Mouse (Mus musculus) natural killer cell, adult 2 months (primary cell): ENCODE measurements around the gene Id3.
"Not testable (repeated sequence)": the region's sequence is repeated elsewhere in the genome, so short reads cannot be mapped to it uniquely, and the experiment has no call there.

ENCODE experiments used
- DNase-seq, 2 experiments: peaks; one replicate each; pipeline ENCODE4 v3.0.0; 2022; ENCODE audit warnings: low spot score in 2 of 2

Gene Id3

DNA sequence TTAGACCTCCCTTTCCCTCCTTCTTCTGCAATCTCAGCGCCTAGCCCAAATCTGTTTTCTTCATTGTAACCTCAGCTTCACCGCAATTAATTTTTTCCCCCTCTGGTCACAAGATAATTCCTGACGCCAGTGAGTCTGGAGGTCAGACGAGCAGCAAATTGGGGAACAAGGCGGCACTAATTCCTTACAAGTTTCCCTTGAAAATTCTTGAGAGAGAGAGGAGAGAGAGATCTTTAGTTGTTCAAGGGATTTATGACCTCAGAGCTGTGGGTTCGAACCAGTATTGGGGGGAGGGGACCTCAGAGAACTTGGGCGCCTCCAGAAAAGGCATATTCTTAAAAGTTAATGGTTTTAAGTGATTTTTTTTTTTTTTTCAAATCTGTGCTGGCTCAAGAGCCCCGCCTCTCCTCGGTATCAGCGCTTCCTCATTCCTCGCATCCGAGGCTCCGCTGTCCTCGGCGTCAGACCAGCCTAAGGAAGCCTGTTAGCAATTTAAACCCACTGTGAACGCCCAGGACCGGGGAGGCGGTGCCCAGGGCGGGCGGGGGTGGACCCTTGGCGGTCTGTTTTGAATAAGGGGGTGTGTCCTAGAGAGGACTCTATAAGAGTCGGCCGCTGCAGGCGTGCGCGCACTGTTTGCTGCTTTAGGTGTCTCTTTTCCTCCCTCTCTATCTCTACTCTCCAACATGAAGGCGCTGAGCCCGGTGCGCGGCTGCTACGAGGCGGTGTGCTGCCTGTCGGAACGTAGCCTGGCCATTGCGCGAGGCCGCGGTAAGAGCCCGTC, at the start of gene Id3:
Gene Id3 (plus strand): TSS at position 305 of the 784 bp plus-strand sequence.
- DNase-seq, result peak; percentile 69 to 93

DNA sequence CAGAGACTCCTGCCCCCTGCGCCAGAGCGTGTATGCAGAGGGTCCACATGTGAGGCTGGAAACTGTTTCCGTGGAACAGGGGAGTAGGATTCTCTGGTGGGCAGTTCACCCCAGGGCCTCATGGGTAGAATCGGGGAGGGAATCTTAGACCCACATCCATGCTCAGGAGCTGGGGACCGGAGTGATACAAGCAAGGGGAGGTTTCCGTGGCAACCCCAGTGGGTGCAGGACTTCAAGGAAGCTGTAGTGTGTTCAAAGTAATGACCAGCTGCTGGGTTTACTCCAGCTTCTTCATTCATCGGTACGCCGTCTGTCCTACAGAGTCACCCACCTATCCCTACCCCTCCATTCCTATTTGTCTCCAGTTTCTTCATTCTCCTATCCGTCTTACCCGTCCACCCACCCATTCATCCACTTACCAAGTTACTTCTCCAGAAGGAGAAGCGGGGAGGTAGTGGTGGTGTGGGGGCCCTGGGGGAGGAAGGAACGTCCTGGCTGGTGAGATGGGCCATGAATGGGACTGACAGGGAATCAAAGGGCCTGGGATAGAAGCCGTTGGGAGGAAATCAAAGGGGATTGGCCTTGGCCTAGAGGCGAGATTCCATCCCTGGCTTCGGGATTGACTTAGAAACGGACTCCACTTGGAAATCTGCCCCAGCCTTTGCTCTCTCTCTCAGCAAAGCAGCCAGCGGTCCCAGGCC, 48.6 kb upstream of the Id3 start:
- DNase-seq, result no peak

DNA sequence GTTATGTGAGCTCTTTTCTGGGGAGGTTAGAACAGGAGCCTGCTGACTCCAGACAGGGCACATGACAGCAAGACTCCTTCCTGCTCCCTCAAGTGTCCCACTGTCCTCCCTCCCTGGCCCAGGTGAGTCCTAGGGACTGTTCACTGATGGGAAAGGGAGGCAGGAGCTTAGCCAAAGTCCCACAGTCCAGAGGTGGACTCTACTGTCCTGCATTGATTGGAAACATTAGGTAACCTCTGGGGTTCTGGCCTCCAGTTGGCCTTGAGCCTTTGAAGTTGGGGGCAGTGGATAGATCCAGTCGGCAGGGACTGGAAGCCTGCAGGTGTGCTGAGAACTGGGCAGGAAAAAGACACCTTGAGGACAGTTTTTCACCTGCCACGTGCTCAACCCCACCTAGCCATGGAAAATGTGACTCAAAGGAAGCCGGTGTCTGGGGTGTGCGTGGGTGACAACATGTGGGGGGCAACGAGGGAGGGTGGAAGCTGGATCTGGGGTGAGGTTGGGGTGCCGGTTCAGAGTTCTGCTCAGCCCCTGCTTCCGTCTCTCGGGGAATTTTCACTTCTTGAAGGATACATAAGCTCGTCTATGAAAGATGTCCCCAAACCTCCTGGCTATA, 47.7 kb upstream of the Id3 start:
- peak in 1 of 2 experiments; percentile 23 for DNase-seq

DNA sequence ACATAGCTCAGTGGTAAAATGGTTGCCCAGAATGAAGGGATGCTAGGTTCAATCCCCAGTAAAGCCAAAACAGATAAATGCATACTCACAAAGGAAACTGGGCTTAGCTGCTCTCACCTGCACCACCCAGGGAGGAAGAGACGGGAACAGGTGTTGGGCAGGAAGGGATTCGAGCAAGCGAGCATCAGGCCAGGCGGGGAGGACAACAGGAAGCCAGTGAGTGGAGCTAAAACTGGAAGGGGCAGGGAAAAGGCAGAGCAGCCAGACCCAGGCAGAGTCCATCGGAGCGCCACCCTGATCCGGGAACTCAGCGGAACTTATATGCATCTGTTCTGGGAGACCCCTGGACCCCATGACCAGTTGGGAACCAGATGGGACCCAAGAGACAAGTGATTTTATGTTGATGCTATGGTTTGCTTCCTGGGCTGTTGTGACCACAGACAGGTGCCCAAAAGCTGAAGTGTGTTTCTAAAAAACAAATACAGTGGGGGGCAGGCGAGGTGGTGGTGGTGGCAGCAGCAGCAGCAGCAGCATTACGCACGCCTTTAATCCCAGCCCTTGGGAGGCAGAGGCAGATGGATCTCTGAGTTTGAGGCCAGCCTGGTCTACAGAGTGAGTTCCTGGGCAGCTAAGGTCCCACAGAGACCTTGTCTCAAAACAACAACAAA, 46.7 kb upstream of the Id3 start:
- no peak for DNase-seq

DNA sequence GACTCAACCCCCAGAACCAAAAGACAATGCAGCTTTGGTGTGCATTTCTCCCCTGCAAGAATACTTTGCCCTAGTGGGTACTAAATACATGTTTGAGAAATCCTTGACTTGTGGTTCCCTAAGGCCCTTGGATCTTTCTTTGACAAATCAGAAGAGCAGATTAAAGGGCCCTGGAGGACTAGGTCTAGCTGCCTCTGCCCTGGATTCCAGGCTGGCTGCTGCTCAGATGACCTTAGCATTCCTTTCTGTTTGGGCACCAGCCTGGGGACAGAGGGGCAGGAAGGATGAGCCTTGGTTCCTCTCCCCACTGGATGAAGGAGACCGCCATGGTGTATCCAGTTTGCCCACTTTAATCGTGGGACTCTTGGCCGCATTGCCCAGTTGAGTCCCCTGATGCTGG, 44.9 kb upstream of the Id3 start:
- DNase-seq, result no peak

DNA sequence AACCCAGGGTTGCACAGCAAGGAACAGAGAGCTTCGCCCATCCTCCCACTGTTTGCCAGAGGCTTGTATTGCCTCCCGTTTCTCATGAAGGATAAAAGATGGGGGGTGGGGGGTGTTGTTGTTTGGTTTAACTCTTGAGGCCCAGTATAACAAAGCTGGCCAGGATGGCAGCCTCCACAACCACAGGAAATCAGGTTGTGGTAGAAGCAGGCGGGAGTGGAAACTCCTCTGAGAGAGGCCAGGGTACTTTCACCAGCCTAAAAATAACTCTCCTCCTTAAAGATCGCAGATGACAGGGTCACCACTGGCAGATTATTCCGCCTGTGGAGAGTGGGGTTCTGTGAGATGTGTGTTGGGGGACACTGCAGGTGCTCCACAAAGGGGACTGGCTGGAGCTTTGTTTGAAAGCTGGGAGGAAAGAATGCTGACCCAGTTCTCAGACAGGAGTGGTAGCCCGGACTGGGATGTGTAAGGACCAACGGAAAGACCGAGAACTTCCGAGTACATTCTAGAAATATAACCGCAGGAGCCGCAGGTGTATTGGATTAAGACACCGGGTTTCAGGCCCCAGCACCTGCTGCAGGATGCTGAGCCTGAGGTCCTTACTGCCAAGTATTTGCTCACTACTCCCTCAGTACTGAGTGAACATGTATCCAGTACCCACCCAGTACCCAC, 42.8 kb upstream of the Id3 start:
- peak in 1 of 2 experiments; percentile 24 for DNase-seq

DNA sequence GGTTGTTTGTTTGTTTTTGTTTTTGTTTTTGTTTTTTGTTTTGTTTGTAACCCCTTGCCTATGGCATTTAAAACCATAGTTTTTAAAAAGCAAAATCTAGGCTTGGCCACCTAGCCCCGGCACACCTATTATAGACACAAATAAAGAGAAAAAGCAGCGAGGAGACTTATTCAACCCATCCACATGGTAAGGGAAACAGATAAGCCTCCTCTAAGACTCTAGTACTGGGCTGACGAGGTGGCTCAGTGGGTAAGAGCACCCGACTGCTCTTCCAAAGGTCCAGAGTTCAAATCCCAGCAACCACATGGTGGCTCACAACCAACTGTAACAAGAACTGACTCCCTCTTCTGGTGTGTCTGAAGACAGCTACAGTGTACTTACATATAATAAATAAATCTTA, 41.5 kb upstream of the Id3 start:
- not testable (repeated sequence) for DNase-seq

DNA sequence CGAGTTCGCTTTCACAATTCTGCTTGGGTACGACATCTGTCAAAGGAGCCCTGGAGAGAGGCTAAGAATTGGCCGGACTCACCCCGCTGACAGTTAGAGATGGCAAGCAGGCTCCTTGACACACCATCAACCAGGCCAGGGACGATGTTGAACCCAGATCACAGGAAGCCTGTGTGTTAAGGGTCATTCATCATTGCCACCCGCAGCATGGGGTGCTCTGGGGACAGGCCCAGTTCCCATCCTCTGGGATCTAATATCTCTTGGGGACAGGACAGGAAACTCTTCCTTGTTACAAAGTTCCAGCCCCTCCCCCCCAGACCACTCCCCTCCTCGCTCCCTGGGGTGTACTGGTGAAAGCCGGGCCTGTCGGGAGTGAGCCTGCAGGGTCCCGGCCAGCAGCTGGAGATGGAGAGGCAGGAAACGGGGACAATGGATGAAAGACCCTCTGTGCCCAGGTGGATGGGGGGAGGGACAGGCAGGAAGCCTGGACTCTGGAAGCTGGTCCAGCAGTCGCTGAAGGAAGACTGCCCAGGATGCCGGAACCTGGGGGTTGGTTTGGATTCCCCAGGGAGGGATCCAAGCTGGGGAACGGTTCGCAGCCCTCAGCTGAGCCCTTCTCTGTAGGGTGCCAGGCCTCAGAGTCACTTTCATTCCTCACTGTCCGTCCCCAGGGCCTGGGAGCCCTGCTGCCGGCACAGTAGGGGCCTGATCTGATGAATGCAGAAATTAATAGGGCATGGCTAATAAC, 38.5 kb upstream of the Id3 start:
- no peak for DNase-seq

DNA sequence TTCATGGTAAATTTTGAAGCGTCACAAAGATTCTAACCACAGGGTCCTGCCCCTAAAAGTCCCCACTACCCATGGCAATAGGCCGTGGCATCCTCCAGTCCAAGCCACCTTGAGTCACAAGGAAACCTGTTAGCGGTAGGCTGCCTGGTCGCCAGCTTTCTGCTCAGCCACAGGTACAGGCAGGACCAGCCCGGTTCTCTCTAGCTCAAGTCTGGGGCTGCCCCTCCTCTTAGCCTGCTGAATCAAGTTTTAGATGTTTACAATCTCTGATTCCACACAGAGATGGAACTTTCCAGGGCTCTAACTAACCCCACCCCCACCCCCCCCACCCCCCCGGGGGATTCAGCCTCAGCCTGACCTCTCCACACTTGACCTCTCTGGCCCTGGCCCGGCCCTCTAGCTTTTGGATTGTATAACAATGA, 36.4 kb upstream of the Id3 start:
- DNase-seq, result peak in 1 of 2 experiments; percentile 29

DNA sequence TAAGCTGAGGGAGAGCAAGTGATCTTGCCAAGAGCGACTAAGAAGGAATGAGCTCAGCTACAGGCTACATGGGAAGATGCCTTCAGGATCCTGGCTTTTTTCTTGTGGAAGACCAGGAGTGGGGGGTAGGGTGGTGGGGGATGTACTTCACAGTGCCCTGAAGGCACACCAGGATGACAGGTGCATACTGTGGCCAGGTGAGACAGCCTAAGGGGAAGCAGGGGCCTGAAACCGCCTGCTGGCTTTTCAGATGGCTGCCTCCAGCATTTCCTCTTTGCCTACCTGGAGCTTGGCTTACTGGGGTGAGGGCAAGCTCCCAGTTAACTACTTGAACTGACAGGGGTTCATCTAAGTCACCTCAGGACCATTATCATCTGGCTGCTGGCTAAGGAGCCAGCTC, 34.1 kb upstream of the Id3 start:
- DNase-seq, result no peak

DNA sequence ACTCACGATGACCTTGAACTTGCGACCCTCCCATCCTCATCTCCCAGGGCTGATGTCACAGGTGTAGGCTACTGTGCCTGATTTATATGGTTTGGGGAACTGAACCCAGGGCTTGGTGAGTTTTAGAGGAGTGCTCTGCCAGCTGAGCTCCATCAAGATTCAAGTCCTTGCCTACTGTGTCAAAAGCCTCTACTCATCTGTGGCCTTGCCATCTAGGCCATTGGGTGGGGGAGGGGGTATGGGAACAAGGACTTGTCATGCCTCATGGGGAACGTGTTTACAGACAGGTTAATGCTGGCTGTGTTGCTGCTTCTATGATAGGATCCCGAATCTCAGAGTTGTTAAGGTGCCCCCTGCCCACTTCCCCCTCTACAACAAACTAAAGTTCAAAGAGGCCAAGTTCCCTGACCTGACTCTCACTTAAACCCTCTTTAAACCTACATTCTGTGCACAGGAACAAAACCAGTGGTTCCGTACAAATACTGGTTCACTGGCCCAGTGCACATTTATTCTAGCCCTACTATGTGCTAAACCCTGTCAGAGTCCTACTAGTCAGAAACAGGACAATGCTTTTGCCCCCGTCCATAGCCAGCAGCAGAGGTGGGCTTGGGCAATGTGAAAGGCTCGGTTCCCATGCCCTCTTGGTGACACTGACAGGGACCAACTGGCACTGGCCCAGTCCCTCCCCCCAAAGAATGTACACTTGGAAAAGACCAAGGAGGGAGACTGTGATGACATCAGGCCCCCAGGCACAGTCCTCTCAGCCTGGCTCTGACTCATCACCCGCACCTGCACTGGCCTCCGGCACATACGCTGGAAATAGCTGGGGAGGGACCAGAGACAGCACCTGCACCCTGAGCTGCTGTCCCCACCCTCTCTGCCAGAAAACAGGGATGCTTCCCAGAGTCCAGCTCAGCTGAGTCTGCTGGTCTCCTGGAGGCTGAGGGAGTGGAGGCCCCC, 33.1 kb upstream of the Id3 start:
- no peak for DNase-seq

DNA sequence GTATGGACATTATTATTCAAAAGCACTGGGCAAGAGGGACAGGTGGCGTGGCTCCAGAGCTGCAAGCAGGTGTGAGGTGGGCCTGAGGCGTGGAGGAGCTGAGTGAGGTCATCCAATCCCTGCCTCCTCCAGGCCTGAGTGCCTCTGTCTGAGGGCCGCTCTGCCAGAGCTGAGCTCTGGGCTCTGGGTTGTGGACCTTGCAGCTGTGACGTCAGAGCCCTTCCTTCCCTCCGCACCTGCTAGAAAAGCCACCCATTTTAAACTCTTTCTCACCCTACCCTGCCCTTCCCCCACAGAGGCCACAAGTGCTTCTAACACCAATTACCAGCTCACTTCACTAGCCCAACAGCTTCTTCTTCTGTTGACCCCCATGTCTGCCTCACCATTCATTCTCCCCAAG, 31.0 kb upstream of the Id3 start:
- DNase-seq, result peak; percentile 28 to 43

DNA sequence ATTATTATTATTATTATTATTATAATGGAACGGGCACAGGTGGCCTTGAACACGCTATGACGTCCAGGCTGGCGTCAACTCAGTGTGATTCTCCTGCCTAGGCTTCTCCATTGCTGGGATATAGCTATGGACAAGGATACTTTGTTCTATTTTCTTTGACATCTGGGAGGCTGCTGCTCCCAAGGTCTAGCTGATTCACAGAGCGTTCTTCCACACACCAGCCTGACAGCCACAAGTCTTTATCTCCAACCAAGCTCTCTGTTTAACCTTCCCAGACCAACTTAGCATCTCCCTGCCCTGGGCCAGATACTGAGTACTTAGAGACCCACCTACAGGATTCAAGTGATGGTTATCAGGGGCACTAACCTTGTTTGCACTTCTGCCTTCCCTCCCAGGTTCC, 28.6 kb upstream of the Id3 start:
- no peak for DNase-seq

DNA sequence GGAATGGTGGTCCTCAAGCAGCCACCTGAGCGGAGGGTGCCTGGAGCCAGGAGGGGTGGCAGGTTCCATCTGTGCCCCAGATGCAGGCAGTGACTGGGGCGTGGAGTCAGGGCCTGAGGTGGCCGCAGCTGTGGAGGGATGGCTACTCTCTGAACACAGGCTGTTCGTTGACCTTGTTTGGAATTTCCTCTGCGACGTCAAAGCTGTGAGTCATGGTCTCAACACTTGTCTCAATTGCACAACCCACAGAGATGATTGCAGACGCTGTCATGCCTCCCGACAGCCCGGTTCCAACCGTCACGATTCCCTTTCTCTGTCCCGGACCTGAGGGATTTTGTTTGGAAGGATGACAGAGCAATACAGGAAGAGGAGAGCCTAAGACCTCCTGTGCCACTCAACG, 26.3 kb upstream of the Id3 start:
- DNase-seq, result no peak

DNA sequence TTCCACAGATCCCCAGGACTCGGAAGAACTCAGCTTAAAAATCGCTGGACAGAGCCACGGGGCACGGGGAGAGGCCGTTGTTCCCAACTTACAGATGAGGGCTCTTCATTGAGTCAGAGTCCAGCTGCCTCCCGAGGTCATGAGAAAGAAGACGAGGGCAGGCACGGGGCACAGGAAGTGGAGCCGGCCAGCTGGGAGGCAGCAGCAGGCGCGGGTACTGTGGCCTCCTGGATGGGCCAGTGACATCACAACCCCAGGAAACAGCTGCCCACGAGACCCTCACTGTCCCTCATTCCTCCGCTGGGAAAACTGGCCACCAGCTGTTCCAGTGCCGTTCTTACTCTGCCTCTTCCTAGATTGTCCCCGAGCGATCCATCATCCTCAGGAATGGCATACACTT, 23.3 kb upstream of the Id3 start:
- no peak for DNase-seq

DNA sequence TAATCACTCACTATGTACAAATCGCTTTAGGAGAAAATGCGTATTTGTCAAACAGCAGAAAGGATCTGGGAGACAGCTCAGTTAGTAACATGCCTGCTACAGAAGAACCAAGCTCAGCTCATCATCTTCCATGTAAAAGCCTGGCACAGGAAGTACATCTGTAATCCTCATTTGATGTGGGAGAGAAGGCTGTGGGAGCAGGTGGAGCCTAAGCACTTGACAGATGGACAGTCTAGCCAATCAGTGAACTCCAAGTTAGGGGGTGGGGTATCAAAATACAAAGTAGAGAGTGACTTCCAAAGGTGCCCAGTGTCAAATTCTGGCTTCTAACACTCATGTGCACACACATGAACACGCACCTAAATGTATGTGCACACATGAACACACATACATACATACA, 22.1 kb upstream of the Id3 start:
- no peak for DNase-seq

DNA sequence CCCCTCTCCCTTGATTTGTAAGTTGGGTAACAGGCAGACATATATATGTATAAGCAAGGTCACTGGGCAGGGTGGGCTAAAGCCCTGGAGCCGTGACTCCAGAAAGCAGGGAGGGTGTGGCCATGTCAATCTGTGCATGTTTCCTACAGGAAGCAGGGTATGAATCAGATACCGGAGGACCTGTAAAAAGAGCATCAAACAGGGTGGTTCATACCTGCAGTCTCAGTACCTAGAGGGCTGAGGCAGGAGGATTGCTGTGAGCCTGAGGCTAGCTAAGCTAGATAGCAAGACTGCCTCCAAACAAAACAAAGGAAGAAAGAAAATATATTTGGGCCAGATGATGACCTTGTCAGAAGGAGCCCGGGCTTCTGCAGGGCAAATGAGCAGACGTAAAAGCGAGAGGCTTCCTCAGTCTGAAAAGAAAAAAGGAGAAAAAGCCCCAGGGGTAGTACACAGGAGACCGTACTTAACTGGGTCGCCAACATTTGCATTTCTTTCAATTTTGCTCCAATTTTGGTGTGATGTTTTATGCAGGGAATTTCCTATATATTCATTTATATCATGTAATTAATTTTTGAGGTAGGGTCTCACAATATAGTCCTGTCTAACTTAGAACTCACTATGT, 21.3 kb upstream of the Id3 start:
- no peak for DNase-seq

DNA sequence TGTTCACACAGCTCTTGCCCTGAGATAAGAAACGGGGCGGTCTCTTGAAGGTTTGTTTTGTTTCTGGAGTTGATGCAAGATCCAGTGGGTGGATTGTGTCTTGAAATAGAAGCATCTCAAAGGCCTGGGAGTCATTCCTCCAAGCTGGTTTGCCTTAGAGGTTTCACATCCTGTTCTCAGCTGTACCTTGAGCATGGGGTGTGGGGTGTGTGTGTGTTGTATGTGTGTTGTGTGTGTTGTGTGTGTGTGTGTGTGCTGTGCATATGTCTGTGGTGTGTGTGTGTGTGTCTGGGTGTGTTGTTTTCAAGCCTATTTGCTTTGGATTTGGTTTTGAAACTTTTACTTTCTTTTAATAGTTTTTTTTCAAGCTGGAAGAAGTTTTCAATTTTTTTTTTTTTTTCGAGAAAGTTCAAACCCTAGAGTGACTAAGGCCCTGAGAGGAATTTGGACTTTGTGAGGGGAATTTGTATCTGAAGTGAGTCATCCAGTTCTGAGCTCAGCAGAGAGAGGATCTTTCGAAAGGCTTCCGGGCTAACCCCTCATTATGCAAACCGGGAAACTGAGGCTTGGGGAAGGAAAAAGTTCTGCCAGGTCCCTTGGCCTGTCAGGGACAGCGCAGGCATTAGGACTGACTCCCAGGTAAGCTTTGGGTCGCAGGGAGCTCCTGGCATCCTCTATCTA, 20.0 kb upstream of the Id3 start:
- DNase-seq, result no peak

DNA sequence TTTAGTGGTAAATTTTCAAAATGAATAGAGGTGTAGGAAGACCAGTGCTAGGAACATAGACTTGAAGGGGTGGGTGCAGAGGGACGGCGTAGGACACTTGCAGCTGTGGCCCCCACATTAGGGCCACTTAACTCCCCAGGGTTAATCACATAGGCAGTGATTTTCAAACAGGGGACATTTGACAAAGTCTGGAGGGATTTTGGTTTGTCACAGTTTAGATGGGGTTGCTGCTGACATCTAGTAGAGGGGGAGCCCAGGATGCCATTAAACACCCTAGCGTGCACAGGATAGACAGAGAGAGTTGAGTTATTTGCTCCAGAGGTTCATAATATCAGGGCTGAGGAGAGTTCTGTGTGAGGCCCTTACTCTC, 19.5 kb upstream of the Id3 start:
- DNase-seq, result no peak
